Mouse (Mus musculus) kidney, embryonic 16.5 days (tissue): ENCODE measurements around the gene Zfp467. TPM values are rescaled to one million over a fixed set of nuclear protein-coding genes. Genes with fewer than 3 reads are reported as not detected.
A peak's percentile ranks its signal among the peaks of the same experiment; 100 is the strongest.

Experiments
- ATAC-seq: fragments of 200-750 bp; cut with Nextera tagmentation; 2 replicates; pipeline ENCODE4 v1.8.0; 2017; ENCODE audit warnings: moderate TSS enrichment; ENCODE audit not compliant: low FRiP score, low TSS enrichment
- H3K27ac ChIP-seq: fragments of 300-500 bp; sonication (generic); 2 replicates; pipeline ENCODE4 v1.5.1; 2014; ENCODE audit warnings: low read length
- H3K27me3 ChIP-seq: fragments of 300-500 bp; sonication (generic); 2 replicates; pipeline ENCODE4 v1.6.1; 2014; ENCODE audit warnings: low read length, control low read depth, mixed read lengths; ENCODE audit not compliant: insufficient read depth
- H3K36me3 ChIP-seq: fragments of 300-500 bp; sonication (generic); 2 replicates; pipeline ENCODE4 v1.6.1; 2014; ENCODE audit warnings: low read length, control low read depth, mixed read lengths; ENCODE audit not compliant: insufficient read depth
- H3K4me1 ChIP-seq: fragments of 300-500 bp; sonication (generic); 2 replicates; pipeline ENCODE4 v1.6.1; 2014; ENCODE audit warnings: low read length, control low read depth, mixed read lengths; ENCODE audit not compliant: insufficient read depth
- H3K4me2 ChIP-seq: fragments of 300-500 bp; sonication (generic); replicated peaks from 2 replicates; pipeline ENCODE4 v1.6.1; 2014; ENCODE audit warnings: low read depth, low read length
- H3K4me3 ChIP-seq: fragments of 300-500 bp; sonication (generic); 2 replicates; pipeline ENCODE4 v1.5.1; 2014; ENCODE audit warnings: mild to moderate bottlenecking, low read length
- H3K9ac ChIP-seq: fragments of 300-500 bp; sonication (generic); replicated peaks from 2 replicates; pipeline ENCODE4 v1.6.1; 2014; ENCODE audit warnings: low read length
- H3K9me3 ChIP-seq: fragments of 300-500 bp; sonication (generic); 2 replicates; pipeline ENCODE4 v1.6.1; 2016; ENCODE audit warnings: low read length, control low read depth
- WGBS: fragments of 180-500 bp; shearing (Covaris S2); extraction: QIAGEN DNeasy Blood & Tissue Kit; methylation state at CpG from one replicate; pipeline ENCODE4 v1.1.7; 2014; 5-methylcytosine and 5-hydroxymethylcytosine counted together
- polyA plus RNA-seq: library from polyadenylated mRNA; unstranded; fragments of >200 nt; fragmentation: Nextera tagmentation; extraction: Ambion mirVana; gene quantifications from 2 replicates; pipeline ENCODE4 v1.2.1, GENCODE M21; 2015

Gene Zfp467
- polyA plus RNA-seq, 1 experiment from 2014 or later, result 32.0 TPM

GRCm38 (mm10) chr6:48443592-48444309, 1.9 kb downstream of the Zfp467 start:
- Histone ChIP-seq H3K4me2 (peak overlapping the region; percentile 81), H3K27me3 (no peaks in the 10 kb centered on the region), H3K9me3 (no peaks in the 10 kb centered on the region), H3K9ac (peak overlapping the region; percentile 71), H3K36me3 (peaks cover 29% of the 10 kb centered on the region), H3K4me3 (peak overlapping the region; percentile 81), H3K27ac (peak overlapping the region; percentile 93), H3K4me1 (peaks cover 60% of the 10 kb centered on the region)
- 2% methylated on average over 17 of the region's 19 CpGs for WGBS
- ATAC-seq, result peak; percentile 86

GRCm38 (mm10) chr6:48440306-48441014, 5.2 kb downstream of the Zfp467 start:
- peaks cover 61% of the 10 kb centered on the region for H3K4me1 ChIP-seq
- no peak overlapping the region for H3K4me2 ChIP-seq

GRCm38 (mm10) chr6:48439654-48440053, 6.0 kb downstream of the Zfp467 start:
- Histone ChIP-seq H3K27ac (peak overlapping the region; percentile 79), H3K9ac (no peak overlapping the region), H3K36me3 (peaks cover 44% of the 10 kb centered on the region), H3K4me3 (no peak overlapping the region), H3K27me3 (no peaks in the 10 kb centered on the region), H3K4me1 (peaks cover 69% of the 10 kb centered on the region), H3K4me2 (no peak overlapping the region), H3K9me3 (no peaks in the 10 kb centered on the region)
- no peak for ATAC-seq

More at GRCm38 (mm10) chr6:48440306-48441014, 5.2 kb downstream of the Zfp467 start:
- Histone ChIP-seq H3K27ac (peak overlapping the region; percentile 79), H3K27me3 (no peaks in the 10 kb centered on the region), H3K9me3 (no peaks in the 10 kb centered on the region), H3K36me3 (peaks cover 44% of the 10 kb centered on the region), H3K4me3 (no peak overlapping the region), H3K9ac (0 out of 2 replicates have a peak overlapping the region, but pooled peaks have one; percentile 8)
- ATAC-seq, result no peak
- 22% methylated on average over 14 of the region's 14 CpGs for WGBS

- Histone ChIP-seq H3K9me3 (no peaks in the 10 kb centered on the region), H3K4me3 (no peak overlapping the region), H3K27me3 (no peaks in the 10 kb centered on the region), H3K4me1 (peaks cover 70% of the 10 kb centered on the region), H3K36me3 (peaks cover 44% of the 10 kb centered on the region), H3K27ac (no peak overlapping the region), H3K9ac (no peak overlapping the region), H3K4me2 (no peak overlapping the region)
- WGBS, result 51% methylated on average over 55 of the region's 55 CpGs
- no peak for ATAC-seq
Measured at GRCm38 (mm10) chr6:48438475-48439125, 7.0 kb downstream of the Zfp467 start.

GRCm38 (mm10) chr6:48437679-48438376, 7.8 kb downstream of the Zfp467 start:
- H3K4me2 ChIP-seq, result no peak overlapping the region
- peaks cover 44% of the 10 kb centered on the region for H3K36me3 ChIP-seq
- no peak for ATAC-seq
- H3K4me3 ChIP-seq, result no peak overlapping the region
- H3K9ac ChIP-seq, result no peak overlapping the region
- peaks cover 71% of the 10 kb centered on the region for H3K4me1 ChIP-seq
- WGBS, result 64% methylated on average over 35 of the region's 35 CpGs
- H3K27me3 ChIP-seq, result no peaks in the 10 kb centered on the region
- no peak overlapping the region for H3K27ac ChIP-seq
- H3K9me3 ChIP-seq, result no peaks in the 10 kb centered on the region

GRCm38 (mm10) chr6:48435706-48436349, 9.8 kb downstream of the Zfp467 start:
- Histone ChIP-seq H3K9me3 (no peaks in the 10 kb centered on the region), H3K36me3 (peaks cover 27% of the 10 kb centered on the region), H3K27ac (0 out of 2 replicates have a peak overlapping the region, but pooled peaks have one; percentile 31), H3K4me2 (no peak overlapping the region), H3K27me3 (no peaks in the 10 kb centered on the region), H3K9ac (no peak overlapping the region; the same call in 1 of the 2 replicates), H3K4me1 (peaks cover 61% of the 10 kb centered on the region), H3K4me3 (no peak overlapping the region)
- no peak for ATAC-seq
- WGBS, result 64% methylated on average over 5 of the region's 5 CpGs

- peak; percentile 14; the same call in 1 of the 2 replicates for ATAC-seq
- H3K4me1 ChIP-seq, result peaks cover 53% of the 10 kb centered on the region
Measured at GRCm38 (mm10) chr6:48435111-48435510, 10.5 kb downstream of the Zfp467 start.

GRCm38 (mm10) chr6:48434651-48435050, 11.0 kb downstream of the Zfp467 start:
- Histone ChIP-seq H3K27me3 (no peaks in the 10 kb centered on the region), H3K9me3 (no peaks in the 10 kb centered on the region), H3K4me3 (no peak overlapping the region), H3K27ac (peak overlapping the region; percentile 40; the same call in 1 of the 2 replicates), H3K36me3 (peaks cover 24% of the 10 kb centered on the region), H3K4me1 (peaks cover 50% of the 10 kb centered on the region), H3K9ac (no peak overlapping the region), H3K4me2 (no peak overlapping the region)
- WGBS, result 59% methylated on average over 6 of the region's 6 CpGs
- no peak for ATAC-seq

More at GRCm38 (mm10) chr6:48435111-48435510, 10.5 kb downstream of the Zfp467 start:
- no peaks in the 10 kb centered on the region for H3K9me3 ChIP-seq
- 41% methylated on average over 5 of the region's 5 CpGs for WGBS
- no peak overlapping the region for H3K4me2 ChIP-seq
- peaks cover 25% of the 10 kb centered on the region for H3K36me3 ChIP-seq
- no peak overlapping the region for H3K4me3 ChIP-seq
- no peaks in the 10 kb centered on the region for H3K27me3 ChIP-seq
- H3K9ac ChIP-seq, result no peak overlapping the region
- peak overlapping the region; percentile 40; the same call in 1 of the 2 replicates for H3K27ac ChIP-seq
